Mouse (Mus musculus) embryonic facial prominence, embryonic 15.5 days (tissue): ENCODE measurements around the gene Lrch1. TPM values are rescaled to one million over a fixed set of nuclear protein-coding genes. Genes with fewer than 3 reads are reported as not detected.

ENCODE experiments used
- ATAC-seq: fragments of 200-750 bp; cut with Nextera tagmentation; 2 replicates; pipeline ENCODE4 v1.8.0; 2017; ENCODE audit warnings: low read depth, moderate TSS enrichment; ENCODE audit not compliant: insufficient number of reproducible peaks, low FRiP score, low TSS enrichment
- H3K27ac ChIP-seq: fragments of 300-500 bp; sonication (generic); replicated peaks from 2 replicates; pipeline ENCODE4 v1.5.1; 2015; ENCODE audit warnings: mild to moderate bottlenecking, inconsistent platforms
- H3K27me3 ChIP-seq: fragments of 300-500 bp; sonication (generic); 2 replicates; pipeline ENCODE4 v1.6.1; 2015; ENCODE audit warnings: inconsistent platforms
- H3K36me3 ChIP-seq: fragments of 300-500 bp; sonication (generic); 2 replicates; pipeline ENCODE4 v1.6.1; 2015; ENCODE audit warnings: mild to moderate bottlenecking, inconsistent platforms
- H3K4me1 ChIP-seq: fragments of 300-500 bp; sonication (generic); 2 replicates; pipeline ENCODE4 v1.6.1; 2015; ENCODE audit warnings: inconsistent platforms
- H3K4me2 ChIP-seq: fragments of 300-500 bp; sonication (generic); replicated peaks from 2 replicates; pipeline ENCODE4 v1.6.1; 2015; ENCODE audit warnings: mild to moderate bottlenecking, inconsistent platforms
- H3K4me3 ChIP-seq: fragments of 300-500 bp; sonication (generic); replicated peaks from 2 replicates; pipeline ENCODE4 v1.5.1; 2015; ENCODE audit warnings: mild to moderate bottlenecking, inconsistent platforms
- H3K9ac ChIP-seq: fragments of 300-500 bp; sonication (generic); 2 replicates; pipeline ENCODE4 v1.6.1; 2015; ENCODE audit warnings: inconsistent platforms
- H3K9me3 ChIP-seq: fragments of 300-500 bp; sonication (generic); replicated peaks from 2 replicates; pipeline ENCODE4 v1.6.1; 2016; ENCODE audit warnings: inconsistent platforms
- WGBS: fragments of 180-500 bp; shearing (Covaris S2); methylation state at CpG from one replicate; pipeline ENCODE4 v1.1.7; 2015; 5-methylcytosine and 5-hydroxymethylcytosine counted together
- polyA plus RNA-seq: library from polyadenylated mRNA; unstranded; fragments of >200 nt; fragmentation: Nextera tagmentation; extraction: Ambion mirVana; gene quantifications from 2 replicates; pipeline ENCODE4 v1.2.1, GENCODE M21; 2015

Lrch1 gene
- polyA plus RNA-seq, 1 experiment from 2014 or later = 18.8 TPM

- no peak overlapping the region for H3K4me2 ChIP-seq
- no peaks in the 10 kb centered on the region for H3K36me3 ChIP-seq
- peaks cover 30% of the 10 kb centered on the region for H3K4me1 ChIP-seq
- no peaks in the 10 kb centered on the region for H3K9me3 ChIP-seq
- no peak overlapping the region for H3K9ac ChIP-seq
- WGBS = 84% methylated on average over 5 of the region's 5 CpGs
- no peak overlapping the region for H3K4me3 ChIP-seq
- no peak for ATAC-seq
- no peak overlapping the region for H3K27ac ChIP-seq
- H3K27me3 ChIP-seq = no peaks in the 10 kb centered on the region
These were observed 29.1 kb downstream of the Lrch1 start for GRCm38 (mm10) chr14:74918521-74919103.

GRCm38 (mm10) chr14:74917504-74918124 lies 30.1 kb downstream of the Lrch1 start:
- no peak overlapping the region for H3K4me2 ChIP-seq
- H3K9me3 ChIP-seq = no peaks in the 10 kb centered on the region
- H3K36me3 ChIP-seq = no peaks in the 10 kb centered on the region
- no peak overlapping the region for H3K4me3 ChIP-seq
- no peak overlapping the region for H3K27ac ChIP-seq
- H3K4me1 ChIP-seq = peaks cover 36% of the 10 kb centered on the region
- H3K9ac ChIP-seq = no peak overlapping the region
- no peaks in the 10 kb centered on the region for H3K27me3 ChIP-seq
- 77% methylated on average over 5 of the region's 5 CpGs for WGBS
- no peak for ATAC-seq

- ATAC-seq = no peak
- 80% methylated on average over 4 of the region's 4 CpGs for WGBS
- Histone ChIP-seq H3K27ac (no peak overlapping the region), H3K4me1 (peaks cover 33% of the 10 kb centered on the region), H3K27me3 (no peaks in the 10 kb centered on the region), H3K9me3 (no peaks in the 10 kb centered on the region), H3K9ac (no peak overlapping the region), H3K36me3 (no peaks in the 10 kb centered on the region), H3K4me3 (no peak overlapping the region), H3K4me2 (no peak overlapping the region)
These were observed 31.0 kb downstream of the Lrch1 start for GRCm38 (mm10) chr14:74916691-74917090.

GRCm38 (mm10) chr14:74916075-74916474 lies 31.6 kb downstream of the Lrch1 start:
- H3K9ac ChIP-seq = no peak overlapping the region
- WGBS = 57% methylated on average over 8 of the region's 8 CpGs

GRCm38 (mm10) chr14:74915658-74916057 lies 32.0 kb downstream of the Lrch1 start:
- H3K27me3 ChIP-seq = no peaks in the 10 kb centered on the region
- H3K4me1 ChIP-seq = peaks cover 35% of the 10 kb centered on the region
- no peak for ATAC-seq
- H3K4me2 ChIP-seq = no peak overlapping the region
- 62% methylated on average over 2 of the region's 2 CpGs for WGBS
- no peak overlapping the region for H3K9ac ChIP-seq
- H3K27ac ChIP-seq = no peak overlapping the region
- H3K36me3 ChIP-seq = no peaks in the 10 kb centered on the region
- no peak overlapping the region for H3K4me3 ChIP-seq
- H3K9me3 ChIP-seq = no peaks in the 10 kb centered on the region

More at GRCm38 (mm10) chr14:74916075-74916474, 31.6 kb downstream of the Lrch1 start:
- H3K36me3 ChIP-seq = no peaks in the 10 kb centered on the region
- no peaks in the 10 kb centered on the region for H3K9me3 ChIP-seq
- peaks cover 33% of the 10 kb centered on the region for H3K4me1 ChIP-seq
- no peak overlapping the region for H3K27ac ChIP-seq
- no peak overlapping the region for H3K4me2 ChIP-seq
- H3K27me3 ChIP-seq = no peaks in the 10 kb centered on the region
- H3K4me3 ChIP-seq = no peak overlapping the region
- ATAC-seq = no peak

- H3K27me3 ChIP-seq = no peaks in the 10 kb centered on the region
- H3K36me3 ChIP-seq = no peaks in the 10 kb centered on the region
- no peaks in the 10 kb centered on the region for H3K9me3 ChIP-seq
- WGBS = 39% methylated on average over 9 of the region's 9 CpGs
- no peak for ATAC-seq
- no peak overlapping the region for H3K9ac ChIP-seq
- H3K4me2 ChIP-seq = no peak overlapping the region
- 0 out of 2 replicates have a peak overlapping the region, but pooled peaks have one; percentile 39 for H3K27ac ChIP-seq
- no peak overlapping the region for H3K4me3 ChIP-seq
- peaks cover 40% of the 10 kb centered on the region for H3K4me1 ChIP-seq
These were observed 32.7 kb downstream of the Lrch1 start for GRCm38 (mm10) chr14:74915025-74915424.

GRCm38 (mm10) chr14:74913381-74914230 lies 34.1 kb downstream of the Lrch1 start:
- Histone ChIP-seq H3K27ac (peak overlapping the region; percentile 70), H3K27me3 (no peaks in the 10 kb centered on the region), H3K4me3 (no peak overlapping the region), H3K4me1 (peaks cover 40% of the 10 kb centered on the region), H3K9me3 (no peaks in the 10 kb centered on the region), H3K36me3 (no peaks in the 10 kb centered on the region), H3K9ac (no peak overlapping the region), H3K4me2 (peak overlapping the region; percentile 29)
- WGBS = 34% methylated on average over 20 of the region's 20 CpGs
- ATAC-seq = no peak

- no peaks in the 10 kb centered on the region for H3K36me3 ChIP-seq
- peaks cover 30% of the 10 kb centered on the region for H3K4me1 ChIP-seq
- H3K9ac ChIP-seq = no peak overlapping the region
- no peak overlapping the region for H3K27ac ChIP-seq
- WGBS = 34% methylated on average over 5 of the region's 5 CpGs
- no peaks in the 10 kb centered on the region for H3K9me3 ChIP-seq
- no peak for ATAC-seq
- H3K4me3 ChIP-seq = no peak overlapping the region
- no peak overlapping the region for H3K4me2 ChIP-seq
- no peaks in the 10 kb centered on the region for H3K27me3 ChIP-seq
These were observed 37.3 kb downstream of the Lrch1 start for GRCm38 (mm10) chr14:74910363-74910762.

- WGBS = 69% methylated on average over 8 of the region's 8 CpGs
These were observed 38.7 kb downstream of the Lrch1 start for GRCm38 (mm10) chr14:74909021-74909420.

GRCm38 (mm10) chr14:74908250-74908649 lies 39.4 kb downstream of the Lrch1 start:
- Histone ChIP-seq H3K27ac (no peak overlapping the region), H3K9ac (no peak overlapping the region), H3K4me3 (no peak overlapping the region), H3K9me3 (no peaks in the 10 kb centered on the region), H3K4me2 (no peak overlapping the region), H3K27me3 (no peaks in the 10 kb centered on the region), H3K36me3 (no peaks in the 10 kb centered on the region), H3K4me1 (peaks cover 12% of the 10 kb centered on the region)
- no peak for ATAC-seq
- 89% methylated on average over 6 of the region's 6 CpGs for WGBS

More at GRCm38 (mm10) chr14:74909021-74909420, 38.7 kb downstream of the Lrch1 start:
- Histone ChIP-seq H3K9ac (no peak overlapping the region), H3K4me3 (no peak overlapping the region), H3K27me3 (no peaks in the 10 kb centered on the region), H3K36me3 (no peaks in the 10 kb centered on the region), H3K9me3 (no peaks in the 10 kb centered on the region), H3K27ac (no peak overlapping the region), H3K4me2 (no peak overlapping the region), H3K4me1 (peaks cover 20% of the 10 kb centered on the region)
- ATAC-seq = no peak

- Histone ChIP-seq H3K4me1 (peaks cover 14% of the 10 kb centered on the region), H3K27me3 (no peaks in the 10 kb centered on the region), H3K36me3 (no peaks in the 10 kb centered on the region), H3K4me3 (no peak overlapping the region), H3K9me3 (no peaks in the 10 kb centered on the region), H3K4me2 (no peak overlapping the region), H3K27ac (no peak overlapping the region), H3K9ac (no peak overlapping the region)
- 83% methylated on average over 8 of the region's 8 CpGs for WGBS
- ATAC-seq = no peak
These were observed 40.0 kb downstream of the Lrch1 start for GRCm38 (mm10) chr14:74907706-74908105.
